Mouse (Mus musculus) heart, postnatal 0 days (tissue): ENCODE measurements at regions not wholly inside any gene's neighbourhood (a gene's known extent, or its start where the extent isn't known, plus 50 kb on each side); places are given as distances from the start of the nearest gene placed in this dataset.

Source experiments
- CTCF ChIP-seq: IDR thresholded peaks from 2 replicates; pipeline ENCODE4 v1.5.1; 2016; ENCODE audit warnings: antibody characterized with exemption, control low read depth, low read depth
- EP300 ChIP-seq: IDR thresholded peaks from 2 replicates; pipeline ENCODE4 v1.6.1; 2016; ENCODE audit warnings: antibody characterized with exemption, low read depth

DNA sequence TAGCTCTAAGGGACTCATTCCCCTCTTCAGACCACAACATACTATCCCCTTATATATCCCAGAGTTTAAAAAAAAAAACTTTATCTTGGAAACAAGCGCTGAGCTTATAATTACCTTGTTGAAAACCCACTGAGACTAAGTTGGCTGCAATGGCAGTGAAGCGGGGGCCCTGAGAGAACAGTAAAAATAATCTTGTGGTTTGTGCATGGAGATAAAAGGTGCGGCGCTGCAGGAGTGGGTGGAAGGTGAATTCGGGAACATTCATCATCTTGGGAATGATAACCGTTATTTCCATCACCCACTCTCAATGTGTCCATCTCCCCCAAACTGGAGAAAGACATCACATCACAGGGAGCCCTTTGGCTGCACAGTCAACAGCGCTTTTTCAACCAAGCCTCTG, 327.9 kb downstream of the Insig2 start:
- TF ChIP-seq CTCF (no peak), EP300 (no peak)
